In genomic region chr6:125030532-125030931, GRCm38 (mm10) we compare ENCODE assay signal across 8 mouse cellular contexts. TPM values are rescaled to one million over a fixed set of nuclear protein-coding genes. Genes with fewer than 3 reads are reported as not detected.
DNase-seq lines count a peak whose midpoint lies in the region; ATAC-seq and TF ChIP-seq lines count a peak whose summit lies in the region.
"Not testable (repeated sequence)": the region's sequence is repeated elsewhere in the genome, so short reads cannot be mapped to it uniquely, and the experiment has no call there.

No protein-coding gene starts in this region.

- H3K9ac ChIP-seq in ES-E14 (ENCODE audit: insufficient read depth, low read depth, low read length, poor library complexity, severe bottlenecking); embryonic facial prominence, embryonic 12.5 days; heart, postnatal 0 days (replicated peaks; ENCODE audit: low read depth, low read length); lung, postnatal 0 days (replicated peaks; ENCODE audit: low read depth): not testable (repeated sequence)

- 0 out of 2 replicates have a peak, but pooled peaks have one; percentile 10 for ATAC-seq in embryonic facial prominence, embryonic 12.5 days (ENCODE audit: insufficient number of reproducible peaks, insufficient read depth, low FRiP score, low TSS enrichment)
- not testable (repeated sequence) for ATAC-seq in heart, postnatal 0 days (ENCODE audit: insufficient read depth, low read depth); lung, postnatal 0 days

- peak; percentile 68 for DNase-seq in ES-E14 (ENCODE audit: low read depth, low spot score)
- not testable (repeated sequence) for DNase-seq in heart, postnatal 0 days (ENCODE audit: low spot score)
- peak; percentile 41 for DNase-seq in kidney, postnatal 14 days
- DNase-seq in lung, postnatal 0 days (ENCODE audit: low spot score), result peak; percentile 64
- peak; percentile 65 for DNase-seq in ovary, postnatal 14 days (ENCODE audit: low spot score)
- DNase-seq in thymus, postnatal 36 days, result peak; percentile 60 to 64

- not testable (repeated sequence) for TF ChIP-seq EP300 in heart, postnatal 0 days (IDR thresholded peaks at IDR 0.05; ENCODE audit: low read depth); lung, postnatal 0 days (IDR thresholded peaks at IDR 0.05)

- not testable (repeated sequence) for TF ChIP-seq POLR2A in bone marrow macrophage, adult 2 months (IDR thresholded peaks at IDR 0.05; ENCODE audit: borderline replicate concordance, low read depth, low read length)

- H3K4me2 ChIP-seq in embryonic facial prominence, embryonic 12.5 days (replicated peaks); heart, postnatal 0 days (ENCODE audit: low read depth, low read length); lung, postnatal 0 days (replicated peaks; ENCODE audit: low read depth, low read length): not testable (repeated sequence)

- H3K27me3 ChIP-seq in embryonic facial prominence, embryonic 12.5 days; heart, postnatal 0 days (ENCODE audit: control insufficient read depth, insufficient read depth, low read length); lung, postnatal 0 days (replicated peaks; ENCODE audit: insufficient read depth, low read length): not testable (repeated sequence)

- not testable (repeated sequence) for H3K4me3 ChIP-seq in ES-E14 (ENCODE audit: insufficient read depth in 1 of 2, low read depth in 1 of 2, low read length in 2 of 2, poor library complexity in 1 of 2, severe bottlenecking in 1 of 2); bone marrow macrophage, adult 2 months (ENCODE audit: insufficient read depth, low read length); embryonic facial prominence, embryonic 12.5 days; heart, postnatal 0 days (ENCODE audit: low read depth, low read length); lung, postnatal 0 days (ENCODE audit: low read depth, low read length)

- H3K9me3 ChIP-seq in ES-E14 (ENCODE audit: control insufficient read depth, insufficient read depth, low read depth, low read length); embryonic facial prominence, embryonic 12.5 days; heart, postnatal 0 days (replicated peaks; ENCODE audit: control insufficient read depth, low read length); lung, postnatal 0 days (ENCODE audit: low read length): not testable (repeated sequence)

- WGBS in embryonic facial prominence, embryonic 12.5 days, result 35% methylated on average over 7 of the region's 9 CpGs
- 35% methylated on average over 7 of the region's 9 CpGs for WGBS in heart, postnatal 0 days
- WGBS in lung, postnatal 0 days, result 20% methylated on average over 6 of the region's 9 CpGs

- H3K4me1 ChIP-seq in ES-E14 (ENCODE audit: control insufficient read depth in 2 of 2, insufficient read depth in 2 of 2, low read length in 2 of 2, poor library complexity in 1 of 2); bone marrow macrophage, adult 2 months (ENCODE audit: control insufficient read depth, insufficient read depth, low read length); embryonic facial prominence, embryonic 12.5 days; heart, postnatal 0 days (ENCODE audit: control insufficient read depth, insufficient read depth); lung, postnatal 0 days (ENCODE audit: insufficient read depth, low read depth, low read length): not testable (repeated sequence)

- peaks cover 38% of the 10 kb centered on the region for H3K36me3 ChIP-seq in ES-E14 (ENCODE audit: control insufficient read depth, insufficient read depth, low read length, poor library complexity, severe bottlenecking)
- H3K36me3 ChIP-seq in embryonic facial prominence, embryonic 12.5 days, result peaks cover 69% of the 10 kb centered on the region
- H3K36me3 ChIP-seq in heart, postnatal 0 days (replicated peaks; ENCODE audit: control insufficient read depth, insufficient read depth, low read length), result peaks cover 69% of the 10 kb centered on the region
- H3K36me3 ChIP-seq in lung, postnatal 0 days (ENCODE audit: insufficient read depth, low read length), result peaks cover 40% of the 10 kb centered on the region

- H3K27ac ChIP-seq in ES-E14 (ENCODE audit: insufficient read depth, low read depth, low read length, poor library complexity, severe bottlenecking); bone marrow macrophage, adult 2 months (ENCODE audit: insufficient read depth, low read depth, low read length); embryonic facial prominence, embryonic 12.5 days; heart, postnatal 0 days (ENCODE audit: low read depth); lung, postnatal 0 days (ENCODE audit: low read length): not testable (repeated sequence)

- TF ChIP-seq CTCF in bone marrow macrophage, adult 2 months (IDR thresholded peaks at IDR 0.05; ENCODE audit: low read depth, low read length), result peak; percentile 99
- peak; percentile 98 for TF ChIP-seq CTCF in heart, postnatal 0 days (IDR thresholded peaks at IDR 0.05; ENCODE audit: low read depth)
- TF ChIP-seq CTCF in lung, postnatal 0 days (IDR thresholded peaks at IDR 0.05), result peak; percentile 96

- in situ Hi-C loops in ES-E14 (cut with MboI; ENCODE audit: low sequenced_read_pairs in 2 of 2, unreplicated experiment in 2 of 2), result not testable (repeated sequence)

TF ChIP-seq in ES-E14, 5 proteins besides CTCF, POLR2A, EP300 and RAD21:
- TF ChIP-seq HCFC1 (IDR thresholded peaks at IDR 0.05; ENCODE audit: borderline replicate concordance, insufficient read depth, low read length) (peak; percentile 57; the same call in 1 of the 2 replicates), ZC3H11A (IDR thresholded peaks at IDR 0.05; ENCODE audit: borderline replicate concordance, low read depth, low read length) (peak; percentile 71; the same call in 1 of the 2 replicates), ZNF384 (IDR thresholded peaks at IDR 0.05; ENCODE audit: low read depth, low read length) (peak; percentile 64; the same call in 1 of the 2 replicates)
TF ChIP-seq in ES-E14: peak in this region for 3; not testable (repeated sequence) for 2.

RNA-seq across cellular contexts. Expression of gene Ing4, which starts 9.0 kb away (rescaled TPM):
- total RNA-seq in ES-E14 (2012; rRNA removed), result 32.4 and 50.2 TPM in 2 replicates
- polyA plus RNA-seq in bone marrow macrophage, adult 2 months (2012; ENCODE audit: insufficient read depth, insufficient read length, missing spikeins), result 110 and 113 TPM in 2 replicates
- polyA plus RNA-seq in embryonic facial prominence, embryonic 12.5 days (2016; fragmentation: Nextera tagmentation; extraction: Ambion mirVana), result 165 and 176 TPM in 2 replicates
- 41.9 and 48.7 TPM in 2 replicates for total RNA-seq in heart, postnatal 0 days (2014; rRNA removed; ENCODE audit: low replicate concordance)
- 54.1 and 59.1 TPM in 2 replicates for polyA plus RNA-seq in heart, postnatal 0 days (2015; fragmentation: Nextera tagmentation; extraction: Ambion mirVana)
- 100 and 104 TPM in 2 replicates for polyA plus RNA-seq in lung, postnatal 0 days (2015; fragmentation: Nextera tagmentation; extraction: Ambion mirVana)

RNA-seq across cellular contexts. Expression of gene Acrbp, which starts 19.0 kb away (rescaled TPM):
- 9.6 and 31.2 TPM in 2 replicates for total RNA-seq in ES-E14 (2012; rRNA removed)
- 28.7 and 29.3 TPM in 2 replicates for polyA plus RNA-seq in bone marrow macrophage, adult 2 months (2012; ENCODE audit: insufficient read depth, insufficient read length, missing spikeins)
- 17.6 and 21.0 TPM in 2 replicates for polyA plus RNA-seq in embryonic facial prominence, embryonic 12.5 days (2016; fragmentation: Nextera tagmentation; extraction: Ambion mirVana)
- 2.6 and 6.0 TPM in 2 replicates for total RNA-seq in heart, postnatal 0 days (2014; rRNA removed; ENCODE audit: low replicate concordance)
- polyA plus RNA-seq in heart, postnatal 0 days (2015; fragmentation: Nextera tagmentation; extraction: Ambion mirVana), result 2.2 and 2.7 TPM in 2 replicates
- polyA plus RNA-seq in lung, postnatal 0 days (2015; fragmentation: Nextera tagmentation; extraction: Ambion mirVana), result 4.1 and 4.4 TPM in 2 replicates

RNA-seq across cellular contexts. Expression of gene Zfp384, which starts 21.6 kb away (rescaled TPM):
- 25.1 and 25.6 TPM in 2 replicates for total RNA-seq in ES-E14 (2012; rRNA removed)
- 82.7 and 83.1 TPM in 2 replicates for polyA plus RNA-seq in bone marrow macrophage, adult 2 months (2012; ENCODE audit: insufficient read depth, insufficient read length, missing spikeins)
- 22.3 and 24.4 TPM in 2 replicates for polyA plus RNA-seq in embryonic facial prominence, embryonic 12.5 days (2016; fragmentation: Nextera tagmentation; extraction: Ambion mirVana)
- total RNA-seq in heart, postnatal 0 days (2014; rRNA removed; ENCODE audit: low replicate concordance), result 18.4 and 20.4 TPM in 2 replicates
- 5.4 and 5.5 TPM in 2 replicates for polyA plus RNA-seq in heart, postnatal 0 days (2015; fragmentation: Nextera tagmentation; extraction: Ambion mirVana)
- 8.6 and 9.9 TPM in 2 replicates for polyA plus RNA-seq in lung, postnatal 0 days (2015; fragmentation: Nextera tagmentation; extraction: Ambion mirVana)

RNA-seq across cellular contexts. Expression of gene Pianp, which starts 34.0 kb away (rescaled TPM):
- total RNA-seq in ES-E14 (2012; rRNA removed), result 2.9 and 6.1 TPM in 2 replicates
- 5.5 and 7.2 TPM in 2 replicates for polyA plus RNA-seq in bone marrow macrophage, adult 2 months (2012; ENCODE audit: insufficient read depth, insufficient read length, missing spikeins)
- polyA plus RNA-seq in embryonic facial prominence, embryonic 12.5 days (2016; fragmentation: Nextera tagmentation; extraction: Ambion mirVana), result 5.5 and 6.2 TPM in 2 replicates
- total RNA-seq in heart, postnatal 0 days (2014; rRNA removed; ENCODE audit: low replicate concordance), result not detected in 2 replicates
- polyA plus RNA-seq in heart, postnatal 0 days (2015; fragmentation: Nextera tagmentation; extraction: Ambion mirVana), result 0.37 TPM in 2 replicates
- 0.29 and 0.35 TPM in 2 replicates for polyA plus RNA-seq in lung, postnatal 0 days (2015; fragmentation: Nextera tagmentation; extraction: Ambion mirVana)

RNA-seq across cellular contexts. Expression of gene Lpar5, which starts 37.2 kb away (rescaled TPM):
- total RNA-seq in ES-E14 (2012; rRNA removed), result 5.0 and 9.3 TPM in 2 replicates
- polyA plus RNA-seq in bone marrow macrophage, adult 2 months (2012; ENCODE audit: insufficient read depth, insufficient read length, missing spikeins), result 33.2 and 43.3 TPM in 2 replicates
- polyA plus RNA-seq in embryonic facial prominence, embryonic 12.5 days (2016; fragmentation: Nextera tagmentation; extraction: Ambion mirVana), result 0.53 and 0.61 TPM in 2 replicates
- total RNA-seq in heart, postnatal 0 days (2014; rRNA removed; ENCODE audit: low replicate concordance), result not detected in 2 replicates
- 0.12 TPM in 1 of 2 replicates, not detected in the other for polyA plus RNA-seq in heart, postnatal 0 days (2015; fragmentation: Nextera tagmentation; extraction: Ambion mirVana)
- polyA plus RNA-seq in lung, postnatal 0 days (2015; fragmentation: Nextera tagmentation; extraction: Ambion mirVana), result 0.19 and 0.44 TPM in 2 replicates
